Mouse (Mus musculus): ENCODE measurements around the gene Hace1. TPM values are rescaled to one million over a fixed set of nuclear protein-coding genes. Genes with fewer than 3 reads are reported as not detected.
"Not testable (repeated sequence)": the region's sequence is repeated elsewhere in the genome, so short reads cannot be mapped to it uniquely, and the experiment has no call there.

Hace1 gene
- 14.1 and 16.8 TPM in 2 replicates for polyA plus RNA-seq (2015; fragmentation: Nextera tagmentation; extraction: Ambion mirVana)

DNA sequence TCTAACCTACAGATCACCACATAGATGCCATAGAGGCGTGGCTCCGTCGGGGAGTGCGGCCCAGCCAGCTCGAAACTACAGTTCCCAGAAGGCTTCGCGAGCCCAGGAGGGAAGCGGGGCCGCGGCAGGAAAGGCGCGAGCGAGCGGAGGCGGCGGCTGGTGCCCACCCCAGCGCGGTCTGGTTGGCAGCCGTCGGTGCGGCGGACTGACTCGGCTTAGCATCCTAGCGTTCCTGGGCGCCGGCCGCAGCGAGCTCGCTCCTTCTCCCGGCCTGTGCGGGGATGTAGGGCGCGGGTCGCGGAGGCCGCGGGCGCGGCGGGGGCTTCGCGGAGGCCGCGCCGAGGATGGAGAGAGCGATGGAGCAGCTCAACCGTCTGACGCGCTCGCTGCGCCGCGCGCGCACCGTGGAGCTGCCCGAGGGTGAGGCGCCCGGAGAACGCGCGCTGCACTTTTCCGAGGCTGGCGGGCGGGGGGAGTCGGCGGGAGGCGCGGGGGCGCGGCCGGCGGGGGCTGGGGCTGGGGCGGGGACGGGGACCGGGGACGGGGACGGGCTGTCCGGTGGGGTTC, at the start of gene Hace1:
TSS of gene Hace1 (plus strand) at position 99 of the 567 bp plus-strand sequence.
- under 1% methylated on average over 24 of the region's 79 CpGs for WGBS
- Histone ChIP-seq H3K36me3 (ENCODE audit: control insufficient read depth, insufficient read depth, low read length) (no peaks in the 10 kb centered on the region), H3K27me3 (replicated peaks; ENCODE audit: control insufficient read depth, insufficient read depth, low read length) (no peaks in the 10 kb centered on the region), H3K4me2 (ENCODE audit: low read length) (peak within 1 kb of the TSS; percentile 63), H3K27ac (ENCODE audit: low read depth, low read length) (peak within 1 kb of the TSS; percentile 98), H3K4me1 (ENCODE audit: control insufficient read depth, insufficient read depth, low read depth, low read length) (peaks cover 3% of the 10 kb centered on the region; the same call in 1 of the 2 replicates), H3K4me3 (ENCODE audit: low read length) (peak within 1 kb of the TSS; percentile 93), H3K9ac (ENCODE audit: low read depth, low read length) (peak within 1 kb of the TSS; percentile 92), H3K9me3 (ENCODE audit: control insufficient read depth, low read length) (no peaks in the 10 kb centered on the region)
- peak; percentile 98 for ATAC-seq

DNA sequence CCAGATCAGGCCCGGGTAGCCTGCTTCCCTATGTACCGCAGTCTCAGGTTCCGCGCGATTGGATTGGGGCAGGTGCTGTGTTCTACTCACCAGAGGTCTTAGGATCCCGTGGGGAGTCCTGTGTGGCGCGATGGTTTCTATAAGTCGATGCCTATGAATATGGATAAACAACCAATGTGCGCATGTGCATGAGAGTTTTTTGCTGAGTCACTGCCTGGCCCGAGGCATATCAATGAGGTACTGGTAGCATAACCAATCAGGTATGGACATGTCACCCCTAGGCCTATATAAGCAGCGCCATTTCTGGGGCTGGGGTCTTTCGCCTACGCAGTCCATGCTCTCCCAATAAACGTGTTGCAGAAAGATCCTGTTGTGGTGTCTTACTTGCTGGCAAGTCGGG, 40.3 kb upstream of the Hace1 start:
- not testable (repeated sequence) for H3K4me2 ChIP-seq (ENCODE audit: low read length); H3K27me3 ChIP-seq (replicated peaks; ENCODE audit: control insufficient read depth, insufficient read depth, low read length); H3K4me1 ChIP-seq (ENCODE audit: control insufficient read depth, insufficient read depth, low read depth, low read length); H3K9me3 ChIP-seq (ENCODE audit: control insufficient read depth, low read length); H3K4me3 ChIP-seq (ENCODE audit: low read length); H3K27ac ChIP-seq (ENCODE audit: low read depth, low read length); H3K36me3 ChIP-seq (ENCODE audit: control insufficient read depth, insufficient read depth, low read length); H3K9ac ChIP-seq (ENCODE audit: low read depth, low read length); ATAC-seq
- WGBS: 93% methylated on average over 13 of the region's 16 CpGs

DNA sequence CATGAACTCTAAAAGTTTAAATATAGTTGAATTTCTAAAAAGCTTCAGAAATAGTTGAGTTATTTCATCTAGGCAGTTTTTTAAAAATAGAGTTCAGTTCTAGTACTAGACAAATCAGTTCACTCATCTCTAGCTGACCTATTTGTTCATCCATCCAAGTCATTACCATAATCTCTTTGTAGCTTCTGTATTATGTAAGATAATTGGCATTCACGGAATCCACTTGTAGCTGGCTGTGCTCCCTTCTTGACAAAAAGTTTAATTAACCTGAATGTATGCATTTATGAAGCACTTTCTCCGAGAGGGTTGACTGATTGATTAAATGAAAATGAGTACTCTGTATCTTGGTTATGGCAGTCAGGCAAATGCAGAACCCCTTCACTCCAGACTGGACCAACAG, 34.9 kb upstream of the Hace1 start:
- H3K9ac ChIP-seq (ENCODE audit: low read depth, low read length): no peak overlapping the region
- no peak overlapping the region for H3K27ac ChIP-seq (ENCODE audit: low read depth, low read length)
- no peaks in the 10 kb centered on the region for H3K4me1 ChIP-seq (ENCODE audit: control insufficient read depth, insufficient read depth, low read depth, low read length)
- H3K4me3 ChIP-seq (ENCODE audit: low read length): no peak overlapping the region
- H3K9me3 ChIP-seq (ENCODE audit: control insufficient read depth, low read length): no peaks in the 10 kb centered on the region
- no peak overlapping the region for H3K4me2 ChIP-seq (ENCODE audit: low read length)
- no peak for ATAC-seq
- no peaks in the 10 kb centered on the region for H3K27me3 ChIP-seq (replicated peaks; ENCODE audit: control insufficient read depth, insufficient read depth, low read length)
- 38% methylated on average over 2 of the region's 2 CpGs for WGBS
- H3K36me3 ChIP-seq (ENCODE audit: control insufficient read depth, insufficient read depth, low read length): no peaks in the 10 kb centered on the region

DNA sequence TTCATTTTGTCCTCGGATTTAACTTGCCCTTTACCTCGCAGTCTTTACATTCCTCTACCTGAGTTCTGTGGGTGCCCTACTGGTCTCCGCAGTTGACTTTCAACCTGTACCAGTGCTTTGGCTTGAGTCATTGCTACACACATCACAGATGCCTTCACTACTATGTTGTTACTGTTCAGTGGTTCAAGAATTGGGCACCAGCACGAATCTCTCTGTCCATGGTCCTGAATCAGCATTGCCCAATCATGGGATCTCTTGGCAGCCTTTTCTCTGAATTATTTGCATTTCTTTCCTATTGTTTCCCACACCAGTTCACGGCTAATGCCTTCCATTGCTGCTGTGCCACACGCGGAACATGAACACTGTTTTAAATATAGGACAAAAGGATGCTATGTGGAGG, 30.8 kb upstream of the Hace1 start:
- 39% methylated on average over 7 of the region's 7 CpGs for WGBS
- Histone ChIP-seq H3K27me3 (replicated peaks; ENCODE audit: control insufficient read depth, insufficient read depth, low read length) (no peaks in the 10 kb centered on the region), H3K4me2 (ENCODE audit: low read length) (no peak overlapping the region), H3K9me3 (ENCODE audit: control insufficient read depth, low read length) (peaks cover 6% of the 10 kb centered on the region), H3K4me3 (ENCODE audit: low read length) (no peak overlapping the region), H3K36me3 (ENCODE audit: control insufficient read depth, insufficient read depth, low read length) (no peaks in the 10 kb centered on the region), H3K4me1 (ENCODE audit: control insufficient read depth, insufficient read depth, low read depth, low read length) (no peaks in the 10 kb centered on the region), H3K9ac (ENCODE audit: low read depth, low read length) (no peak overlapping the region), H3K27ac (ENCODE audit: low read depth, low read length) (no peak overlapping the region)
- no peak for ATAC-seq

DNA sequence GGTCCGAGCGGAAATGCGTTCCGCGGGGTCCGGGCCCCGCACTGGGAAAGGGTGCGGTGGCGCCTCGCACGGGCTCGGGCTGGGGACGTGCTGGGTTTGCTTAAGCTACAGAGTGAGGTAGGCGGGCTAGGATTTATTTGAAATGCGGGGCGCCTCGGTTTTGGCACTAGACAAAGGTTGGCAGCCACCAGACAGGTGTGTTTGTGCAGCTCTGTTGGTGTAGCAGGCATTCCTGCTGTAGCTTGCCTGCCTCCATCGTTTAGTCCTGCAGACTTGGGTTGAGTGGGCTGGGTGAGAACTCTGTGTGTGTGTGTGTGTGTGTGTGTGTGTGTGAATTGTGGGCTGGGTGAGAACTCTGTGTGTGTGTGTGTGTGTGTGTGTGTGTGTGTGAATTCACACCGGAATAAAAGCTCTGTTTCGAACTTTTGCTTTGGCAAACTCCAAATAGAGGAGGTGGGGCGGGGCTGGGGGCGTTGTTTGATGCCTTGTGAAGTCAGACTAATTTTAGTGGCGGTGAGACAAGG, 731 bp downstream of the Hace1 start:
- under 1% methylated on average over 23 of the region's 23 CpGs for WGBS
- ATAC-seq: peak; percentile 88
- H3K4me1 ChIP-seq (ENCODE audit: control insufficient read depth, insufficient read depth, low read depth, low read length): peaks cover 3% of the 10 kb centered on the region; the same call in 1 of the 2 replicates
- H3K9me3 ChIP-seq (ENCODE audit: control insufficient read depth, low read length): no peaks in the 10 kb centered on the region
- no peaks in the 10 kb centered on the region for H3K27me3 ChIP-seq (replicated peaks; ENCODE audit: control insufficient read depth, insufficient read depth, low read length)
- peak overlapping the region; percentile 93 for H3K4me3 ChIP-seq (ENCODE audit: low read length)
- no peaks in the 10 kb centered on the region for H3K36me3 ChIP-seq (ENCODE audit: control insufficient read depth, insufficient read depth, low read length)
- H3K9ac ChIP-seq (ENCODE audit: low read depth, low read length): peak overlapping the region; percentile 92
- peak overlapping the region; percentile 63 for H3K4me2 ChIP-seq (ENCODE audit: low read length)
- peak overlapping the region; percentile 98 for H3K27ac ChIP-seq (ENCODE audit: low read depth, low read length)

DNA sequence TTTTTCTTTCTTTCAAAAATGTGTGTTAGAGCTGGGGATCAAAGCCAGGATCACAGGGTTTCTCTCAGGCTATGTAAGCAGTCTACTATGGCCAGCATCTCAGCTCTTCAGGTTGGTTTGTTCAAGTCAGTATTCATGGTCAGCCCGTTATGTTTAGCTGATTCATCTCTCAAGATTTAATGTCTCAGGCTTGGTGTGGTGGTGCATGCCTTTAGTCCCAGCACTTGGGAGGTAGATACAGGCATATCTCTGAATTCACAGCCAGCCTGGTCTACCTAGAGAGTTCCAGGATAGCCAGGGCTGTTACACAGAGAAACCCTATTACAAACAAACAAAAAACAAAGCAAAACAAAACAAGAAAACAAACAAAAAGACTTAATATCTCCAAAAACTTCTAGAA, 5.7 kb downstream of the Hace1 start:
- peaks cover 3% of the 10 kb centered on the region; the same call in 1 of the 2 replicates for H3K4me1 ChIP-seq (ENCODE audit: control insufficient read depth, insufficient read depth, low read depth, low read length)
- ATAC-seq: no peak
- no peaks in the 10 kb centered on the region for H3K27me3 ChIP-seq (replicated peaks; ENCODE audit: control insufficient read depth, insufficient read depth, low read length)
- no peaks in the 10 kb centered on the region for H3K36me3 ChIP-seq (ENCODE audit: control insufficient read depth, insufficient read depth, low read length)
- H3K4me2 ChIP-seq (ENCODE audit: low read length): no peak overlapping the region
- WGBS: 84% methylated on average over 1 of the region's 1 CpGs
- no peak overlapping the region for H3K4me3 ChIP-seq (ENCODE audit: low read length)
- no peak overlapping the region for H3K27ac ChIP-seq (ENCODE audit: low read depth, low read length)
- H3K9me3 ChIP-seq (ENCODE audit: control insufficient read depth, low read length): no peaks in the 10 kb centered on the region
- H3K9ac ChIP-seq (ENCODE audit: low read depth, low read length): no peak overlapping the region

DNA sequence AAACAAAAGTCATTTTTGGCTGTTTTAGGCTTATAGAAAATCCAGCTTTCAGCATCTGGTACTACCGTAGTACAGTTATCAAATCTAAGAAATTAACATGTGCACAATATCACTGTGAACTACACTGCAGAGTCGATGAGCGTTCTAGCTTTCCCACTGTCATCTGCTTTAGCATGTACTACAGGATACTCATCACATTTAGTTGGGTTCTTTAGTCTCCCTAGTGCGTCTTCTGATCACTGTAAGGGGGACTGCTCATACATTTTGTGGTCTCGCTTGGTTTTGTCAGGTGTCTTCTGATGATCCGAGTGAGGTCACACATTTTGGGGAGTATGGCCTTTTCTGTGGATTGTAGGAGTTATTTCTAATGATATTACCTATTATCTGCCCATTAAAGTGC, 6.2 kb downstream of the Hace1 start:
- Histone ChIP-seq H3K36me3 (ENCODE audit: control insufficient read depth, insufficient read depth, low read length) (no peaks in the 10 kb centered on the region), H3K4me2 (ENCODE audit: low read length) (no peak overlapping the region), H3K9ac (ENCODE audit: low read depth, low read length) (no peak overlapping the region), H3K4me1 (ENCODE audit: control insufficient read depth, insufficient read depth, low read depth, low read length) (no peaks in the 10 kb centered on the region), H3K27ac (ENCODE audit: low read depth, low read length) (no peak overlapping the region), H3K27me3 (replicated peaks; ENCODE audit: control insufficient read depth, insufficient read depth, low read length) (no peaks in the 10 kb centered on the region), H3K9me3 (ENCODE audit: control insufficient read depth, low read length) (no peaks in the 10 kb centered on the region), H3K4me3 (ENCODE audit: low read length) (no peak overlapping the region)
- 97% methylated on average over 6 of the region's 6 CpGs for WGBS
- no peak for ATAC-seq

DNA sequence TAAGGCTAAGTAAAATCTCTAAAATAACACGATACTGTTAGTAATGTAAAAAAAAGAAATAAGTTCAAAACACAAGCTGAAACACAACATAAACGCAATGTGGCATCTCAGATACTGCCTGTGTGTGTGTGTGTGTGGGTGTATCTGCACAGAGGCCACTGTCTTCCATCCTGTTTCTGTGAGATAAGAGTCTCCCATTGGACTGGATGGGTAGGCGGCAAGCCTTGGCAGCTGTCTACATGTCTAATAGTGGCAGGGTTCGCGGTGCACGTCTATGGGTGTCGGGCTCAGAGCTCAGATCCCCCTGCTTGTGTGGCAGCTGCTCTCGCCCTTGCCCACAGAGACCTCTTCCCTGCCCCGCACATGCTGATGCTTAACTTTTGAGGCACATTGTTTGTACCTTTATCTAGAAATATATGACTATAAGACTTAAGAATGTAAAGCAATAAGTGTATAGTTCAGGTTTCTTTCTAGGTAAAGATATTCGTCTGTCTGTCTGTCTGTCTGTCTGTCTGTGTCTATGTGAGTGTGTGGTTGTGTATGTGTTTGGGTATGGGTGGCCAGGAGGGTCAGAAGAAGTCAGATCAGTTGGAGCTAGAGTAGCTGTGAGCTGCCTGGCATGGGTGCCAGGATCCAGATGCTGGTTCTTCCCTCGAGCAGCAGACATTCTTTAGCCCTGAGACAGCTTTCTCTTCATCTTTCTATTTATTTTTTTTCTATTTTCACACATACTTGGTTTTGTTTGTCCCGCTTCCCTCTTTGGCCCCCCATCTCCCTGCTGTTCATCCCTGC, 6.9 kb downstream of the Hace1 start:
- WGBS: 95% methylated on average over 12 of the region's 12 CpGs
- no peaks in the 10 kb centered on the region for H3K36me3 ChIP-seq (ENCODE audit: control insufficient read depth, insufficient read depth, low read length)
- no peak overlapping the region for H3K27ac ChIP-seq (ENCODE audit: low read depth, low read length)
- H3K4me3 ChIP-seq (ENCODE audit: low read length): no peak overlapping the region
- no peak overlapping the region for H3K9ac ChIP-seq (ENCODE audit: low read depth, low read length)
- no peak overlapping the region for H3K4me2 ChIP-seq (ENCODE audit: low read length)
- no peak for ATAC-seq
- H3K4me1 ChIP-seq (ENCODE audit: control insufficient read depth, insufficient read depth, low read depth, low read length): no peaks in the 10 kb centered on the region
- no peaks in the 10 kb centered on the region for H3K27me3 ChIP-seq (replicated peaks; ENCODE audit: control insufficient read depth, insufficient read depth, low read length)
- no peaks in the 10 kb centered on the region for H3K9me3 ChIP-seq (ENCODE audit: control insufficient read depth, low read length)

DNA sequence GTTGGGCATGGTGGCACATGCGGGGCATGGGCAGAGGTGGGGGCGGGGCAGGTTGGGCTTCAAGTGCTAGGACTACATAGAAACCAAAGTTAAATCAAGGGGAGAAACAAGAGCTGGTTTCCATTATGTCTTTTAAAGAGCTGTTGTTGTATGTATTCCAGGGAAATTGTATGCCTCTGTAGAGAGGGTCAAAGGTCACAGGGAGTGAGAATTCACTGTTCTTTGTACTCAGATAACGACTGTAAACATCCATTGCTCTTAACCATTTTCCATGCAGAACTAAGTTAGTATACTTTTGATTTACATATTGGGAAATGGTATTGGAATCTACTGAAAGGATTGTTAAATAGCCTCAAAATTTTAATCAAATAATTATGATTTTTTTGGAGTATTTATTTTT, 28.2 kb downstream of the Hace1 start:
- no peak overlapping the region for H3K9ac ChIP-seq (ENCODE audit: low read depth, low read length)
- no peak overlapping the region for H3K4me3 ChIP-seq (ENCODE audit: low read length)
- H3K9me3 ChIP-seq (ENCODE audit: control insufficient read depth, low read length): no peaks in the 10 kb centered on the region
- no peak for ATAC-seq
- no peaks in the 10 kb centered on the region; the same call in 1 of the 2 replicates for H3K36me3 ChIP-seq (ENCODE audit: control insufficient read depth, insufficient read depth, low read length)
- no peaks in the 10 kb centered on the region for H3K27me3 ChIP-seq (replicated peaks; ENCODE audit: control insufficient read depth, insufficient read depth, low read length)
- no peaks in the 10 kb centered on the region for H3K4me1 ChIP-seq (ENCODE audit: control insufficient read depth, insufficient read depth, low read depth, low read length)
- WGBS: 61% methylated on average over 3 of the region's 3 CpGs
- no peak overlapping the region for H3K27ac ChIP-seq (ENCODE audit: low read depth, low read length)
- H3K4me2 ChIP-seq (ENCODE audit: low read length): no peak overlapping the region
